Mouse (Mus musculus) liver, adult 2 months (tissue): ENCODE data around the gene Colgalt1.

Experiments used
- CTCF ChIP-seq: fragments of 200-500 bp; IDR thresholded peaks from 2 replicates; pipeline ENCODE4 v1.5.1; 2011; ENCODE audit warnings: low read depth, low read length, control low read depth
- POLR2A ChIP-seq: fragments of 200-500 bp; IDR thresholded peaks from 2 replicates; pipeline ENCODE4 v1.6.1; 2011; ENCODE audit warnings: low read length, control low read depth; ENCODE audit not compliant: insufficient read depth; ENCODE audit errors: extremely low read depth

- TF ChIP-seq CTCF (no peak), POLR2A (no peak)
These were observed 6.8 kb upstream of the Colgalt1 start for GRCm38 (mm10) chr8:71604021-71604420.
